Mouse (Mus musculus) C2C12 (cell line): ENCODE measurements at regions not wholly inside any gene's neighbourhood (a gene's known extent, or its start where the extent isn't known, plus 50 kb on each side); places are given as distances from the start of the nearest gene placed in this dataset.

Experiments
- H3K27me3 ChIP-seq: one replicate; pipeline ENCODE4 v1.6.1; 2011; ENCODE audit not compliant: control insufficient read depth, insufficient read depth, insufficient read length
- H3K36me3 ChIP-seq: one replicate; pipeline ENCODE4 v1.6.1; 2011; ENCODE audit not compliant: control insufficient read depth, insufficient read depth
- H3K4me3 ChIP-seq: one replicate; pipeline ENCODE4 v1.5.1; 2011; ENCODE audit warnings: mild to moderate bottlenecking, control low read depth; ENCODE audit not compliant: poor library complexity, insufficient read depth, severe bottlenecking
- H3K79me2 ChIP-seq: one replicate; pipeline ENCODE4 v1.6.1; 2011; ENCODE audit not compliant: control insufficient read depth, insufficient read depth
- H3K79me3 ChIP-seq: one replicate; pipeline ENCODE4 v1.6.1; 2011; ENCODE audit warnings: low read depth, control low read depth
- H3ac ChIP-seq: one replicate; pipeline ENCODE3; 2011; ENCODE audit warnings: low read depth; ENCODE audit not compliant: control insufficient read depth, insufficient read length
- CEBPB ChIP-seq: IDR thresholded peaks from one replicate; pipeline ENCODE4 v1.6.1; 2011; ENCODE audit warnings: low read depth, mild to moderate bottlenecking, control low read depth, moderate library complexity
- CTCF ChIP-seq: IDR thresholded peaks from one replicate; pipeline ENCODE4 v1.5.1; 2011; ENCODE audit not compliant: control insufficient read depth, insufficient read depth, insufficient read length
- FOSL1 ChIP-seq: IDR thresholded peaks from one replicate; pipeline ENCODE4 v1.8.0; 2011; ENCODE audit warnings: mild to moderate bottlenecking, low read length; ENCODE audit not compliant: poor library complexity, insufficient read depth, severe bottlenecking
- MAX ChIP-seq: IDR thresholded peaks from one replicate; pipeline ENCODE4 v1.6.1; 2011; ENCODE audit warnings: mild to moderate bottlenecking, control low read depth
- MYOD1 ChIP-seq: IDR thresholded peaks from one replicate; pipeline ENCODE4 v1.6.1; 2011; ENCODE audit warnings: low read depth; ENCODE audit not compliant: control insufficient read depth, insufficient read length
- MYOG ChIP-seq: IDR thresholded peaks from one replicate; pipeline ENCODE4 v1.6.1; 2011; ENCODE audit not compliant: control insufficient read depth, insufficient read length; ENCODE audit errors: extremely low read depth
- USF1 ChIP-seq: IDR thresholded peaks from one replicate; pipeline ENCODE4 v1.6.1; 2011; ENCODE audit warnings: low read depth, mild to moderate bottlenecking, control low read depth, moderate library complexity

DNA sequence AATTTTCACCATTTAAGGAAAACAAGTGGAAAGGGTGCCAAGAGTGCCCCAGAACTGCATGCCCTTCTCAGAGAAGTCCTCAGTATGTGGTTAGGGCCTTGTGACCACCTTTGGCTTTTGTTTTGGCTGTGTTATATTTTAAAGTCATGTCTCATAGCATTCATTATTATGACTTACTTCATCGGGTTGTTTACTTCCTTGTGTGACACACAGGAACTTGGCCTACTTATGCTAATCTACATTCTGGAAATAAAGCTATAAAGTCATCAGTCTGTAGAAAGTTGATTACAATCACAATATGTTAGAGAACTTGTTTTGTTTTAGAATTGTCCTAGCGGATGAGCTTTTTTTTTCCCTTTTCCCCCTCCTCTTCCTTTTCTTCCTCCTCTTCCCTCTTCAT, 236.3 kb downstream of the Mef2c start:
- no peaks in the 10 kb centered on the region for H3K27me3 ChIP-seq
- no peaks in the 10 kb centered on the region for H3K79me2 ChIP-seq
- no peak for TF ChIP-seq USF1
- TF ChIP-seq MYOG = no peak
- TF ChIP-seq MYOD1 = no peak
- TF ChIP-seq CTCF = no peak
- no peak for TF ChIP-seq MAX
- no peak for TF ChIP-seq CEBPB
- no peak for TF ChIP-seq FOSL1
- H3K79me3 ChIP-seq = no peaks in the 10 kb centered on the region
- H3K36me3 ChIP-seq = no peaks in the 10 kb centered on the region
- no peak overlapping the region for H3K4me3 ChIP-seq
- H3ac ChIP-seq = no peak overlapping the region

GRCm38 (mm10) chr13:83740771-83741170, 236.9 kb downstream of the Mef2c start:
- Histone ChIP-seq H3K79me2 (no peaks in the 10 kb centered on the region), H3ac (no peak overlapping the region), H3K36me3 (no peaks in the 10 kb centered on the region), H3K27me3 (no peaks in the 10 kb centered on the region), H3K79me3 (no peaks in the 10 kb centered on the region), H3K4me3 (no peak overlapping the region)
- TF ChIP-seq USF1 = no peak
- TF ChIP-seq CEBPB = no peak
- no peak for TF ChIP-seq MYOD1
- no peak for TF ChIP-seq FOSL1
- TF ChIP-seq CTCF = no peak
- TF ChIP-seq MAX = no peak
- no peak for TF ChIP-seq MYOG

- TF ChIP-seq CEBPB = no peak
- TF ChIP-seq USF1 = no peak
- no peak for TF ChIP-seq CTCF
- no peak for TF ChIP-seq MYOG
- TF ChIP-seq FOSL1 = no peak
- no peak for TF ChIP-seq MYOD1
- no peak for TF ChIP-seq MAX
- no peaks in the 10 kb centered on the region for H3K27me3 ChIP-seq
Observed at GRCm38 (mm10) chr13:83741591-83742021, 237.8 kb downstream of the Mef2c start.

GRCm38 (mm10) chr13:83742102-83742501, 238.3 kb downstream of the Mef2c start:
- H3K79me2 ChIP-seq = no peaks in the 10 kb centered on the region
- H3K27me3 ChIP-seq = no peaks in the 10 kb centered on the region
- H3K36me3 ChIP-seq = no peaks in the 10 kb centered on the region

More at GRCm38 (mm10) chr13:83741591-83742021, 237.8 kb downstream of the Mef2c start:
- H3K36me3 ChIP-seq = no peaks in the 10 kb centered on the region
- no peaks in the 10 kb centered on the region for H3K79me3 ChIP-seq
- no peak overlapping the region for H3ac ChIP-seq
- no peaks in the 10 kb centered on the region for H3K79me2 ChIP-seq
- H3K4me3 ChIP-seq = no peak overlapping the region

DNA sequence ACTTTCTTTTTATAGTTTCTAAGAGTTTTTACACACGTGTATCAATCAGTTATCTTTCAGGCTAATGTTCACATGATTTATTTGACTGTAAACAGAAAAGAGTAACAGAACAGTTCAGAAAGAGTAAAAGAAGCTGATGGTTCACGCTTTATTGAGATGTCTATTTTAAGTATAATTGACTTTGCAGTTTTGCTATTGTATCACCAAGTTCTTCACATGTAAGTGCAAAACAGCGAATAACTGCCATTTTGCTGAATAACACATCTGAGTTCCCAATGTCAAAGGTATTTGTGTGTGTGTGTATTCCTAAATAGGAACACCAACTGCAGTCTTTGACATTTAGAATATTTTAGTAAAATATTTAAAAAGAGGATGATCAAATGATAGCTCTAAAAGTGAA, 238.7 kb downstream of the Mef2c start:
- H3K79me2 ChIP-seq = no peaks in the 10 kb centered on the region
- H3K36me3 ChIP-seq = no peaks in the 10 kb centered on the region
- H3ac ChIP-seq = no peak overlapping the region
- H3K27me3 ChIP-seq = no peaks in the 10 kb centered on the region
- H3K4me3 ChIP-seq = no peak overlapping the region
- no peaks in the 10 kb centered on the region for H3K79me3 ChIP-seq
- TF ChIP-seq FOSL1 = no peak
- TF ChIP-seq MAX = no peak
- no peak for TF ChIP-seq MYOD1
- TF ChIP-seq USF1 = no peak
- no peak for TF ChIP-seq MYOG
- TF ChIP-seq CEBPB = no peak
- no peak for TF ChIP-seq CTCF

More at GRCm38 (mm10) chr13:83742102-83742501, 238.3 kb downstream of the Mef2c start:
- TF ChIP-seq MYOG (no peak), MAX (no peak), FOSL1 (no peak), CTCF (no peak), USF1 (no peak), MYOD1 (no peak), CEBPB (no peak)
- Histone ChIP-seq H3K79me3 (no peaks in the 10 kb centered on the region), H3K4me3 (no peak overlapping the region), H3ac (no peak overlapping the region)

DNA sequence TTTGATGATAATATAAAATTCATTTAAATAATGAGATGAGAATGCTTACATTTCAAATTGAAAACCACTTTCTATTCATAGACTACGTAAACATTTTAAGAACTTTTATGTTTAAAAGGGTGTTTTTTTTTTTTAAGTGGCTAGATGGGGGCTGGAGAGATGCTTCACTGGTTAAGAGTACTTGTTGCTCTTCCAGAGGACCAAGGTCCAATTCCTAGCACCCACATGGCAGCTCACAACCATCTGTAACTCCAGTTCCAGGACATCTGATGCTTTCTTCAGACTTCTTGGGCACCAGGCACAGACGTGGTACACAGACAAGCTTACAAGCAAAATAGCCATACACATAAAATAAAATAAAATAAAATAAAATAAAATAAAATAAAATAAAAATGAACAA, 239.5 kb downstream of the Mef2c start:
- H3ac ChIP-seq = no peak overlapping the region
- H3K36me3 ChIP-seq = no peaks in the 10 kb centered on the region
- H3K79me2 ChIP-seq = no peaks in the 10 kb centered on the region
- H3K4me3 ChIP-seq = no peak overlapping the region
- H3K79me3 ChIP-seq = no peaks in the 10 kb centered on the region
- TF ChIP-seq USF1 (no peak), CEBPB (no peak), MAX (no peak), FOSL1 (no peak), MYOG (no peak), CTCF (no peak), MYOD1 (no peak)
- H3K27me3 ChIP-seq = no peaks in the 10 kb centered on the region
